Mouse (Mus musculus) cerebellum, adult 2 months (tissue): ENCODE data around the gene Tll2. TPM values are rescaled to one million over a fixed set of nuclear protein-coding genes. Genes with fewer than 3 reads are reported as not detected.
A peak's percentile ranks its signal among the peaks of the same experiment; 100 is the strongest.

ENCODE experiments used
- DNase-seq, 2 experiments: peaks; one replicate each; pipeline ENCODE4 v3.0.0; 2021
- H3K27ac ChIP-seq: fragments of 200-500 bp; 2 replicates; pipeline ENCODE4 v1.5.1; 2012; ENCODE audit warnings: low read length, control low read depth, inconsistent platforms; ENCODE audit not compliant: insufficient read depth
- H3K27me3 ChIP-seq: fragments of 200-500 bp; 2 replicates; pipeline ENCODE4 v1.6.1; 2012; ENCODE audit warnings: inconsistent platforms, mild to moderate bottlenecking, low read length, moderate library complexity; ENCODE audit not compliant: control insufficient read depth, insufficient read depth
- H3K4me1 ChIP-seq: fragments of 200-500 bp; 2 replicates; pipeline ENCODE4 v1.6.1; 2011; ENCODE audit warnings: low read length; ENCODE audit not compliant: control insufficient read depth, insufficient read depth
- H3K4me3 ChIP-seq: fragments of 200-500 bp; replicated peaks from 2 replicates; pipeline ENCODE3; 2011; ENCODE audit warnings: mild to moderate bottlenecking, low read depth, low read length, control low read depth; ENCODE audit not compliant: insufficient read depth
- CTCF ChIP-seq: fragments of 200-500 bp; IDR thresholded peaks from 2 replicates; pipeline ENCODE4 v1.5.1; 2011; ENCODE audit warnings: low read depth, mild to moderate bottlenecking, control low read depth, low read length, moderate library complexity, borderline replicate concordance; ENCODE audit not compliant: insufficient read depth
- POLR2A ChIP-seq: fragments of 200-500 bp; IDR thresholded peaks from 2 replicates; pipeline ENCODE4 v1.6.1; 2011; ENCODE audit warnings: low read length, control low read depth, borderline replicate concordance; ENCODE audit not compliant: insufficient read depth
- WGBS: fragments of 180-500 bp; shearing (Covaris S2); methylation state at CpG from one replicate; pipeline ENCODE4 v1.1.7; 2018; 5-methylcytosine and 5-hydroxymethylcytosine counted together
- polyA plus RNA-seq: library from polyadenylated mRNA; depleted of rRNA; stranded (reverse); fragments of >200 nt; gene quantifications from 2 replicates; pipeline ENCODE4 v1.2.3, GENCODE M21; 2012

Tll2 gene
- polyA plus RNA-seq, 1 experiment: 0.90 TPM

GRCm38 (mm10) chr19:41151321-41152015 is 55.2 kb downstream of the Tll2 start:
- no peaks in the 10 kb centered on the region for H3K4me1 ChIP-seq
- 67% methylated on average over 7 of the region's 7 CpGs for WGBS
- H3K27ac ChIP-seq: no peak overlapping the region
- no peak overlapping the region for H3K4me3 ChIP-seq
- TF ChIP-seq POLR2A (no peak), CTCF (no peak)
- H3K27me3 ChIP-seq: no peaks in the 10 kb centered on the region; the same call in 1 of the 2 replicates
- DNase-seq: no peak

GRCm38 (mm10) chr19:41140961-41141360 is 65.7 kb downstream of the Tll2 start:
- no peaks in the 10 kb centered on the region for H3K4me1 ChIP-seq
- 77% methylated on average over 8 of the region's 8 CpGs for WGBS
- no peak for DNase-seq
- H3K4me3 ChIP-seq: no peak overlapping the region
- no peaks in the 10 kb centered on the region for H3K27me3 ChIP-seq
- TF ChIP-seq POLR2A (no peak), CTCF (no peak)
- H3K27ac ChIP-seq: no peak overlapping the region

- Histone ChIP-seq H3K27ac (no peak overlapping the region), H3K4me3 (no peak overlapping the region), H3K27me3 (no peaks in the 10 kb centered on the region), H3K4me1 (no peaks in the 10 kb centered on the region)
- WGBS: 53% methylated on average over 4 of the region's 4 CpGs
- TF ChIP-seq CTCF: no peak
- TF ChIP-seq POLR2A: no peak
- DNase-seq: no peak
Measured at GRCm38 (mm10) chr19:41139629-41140028, 67.0 kb downstream of the Tll2 start.

DNA sequence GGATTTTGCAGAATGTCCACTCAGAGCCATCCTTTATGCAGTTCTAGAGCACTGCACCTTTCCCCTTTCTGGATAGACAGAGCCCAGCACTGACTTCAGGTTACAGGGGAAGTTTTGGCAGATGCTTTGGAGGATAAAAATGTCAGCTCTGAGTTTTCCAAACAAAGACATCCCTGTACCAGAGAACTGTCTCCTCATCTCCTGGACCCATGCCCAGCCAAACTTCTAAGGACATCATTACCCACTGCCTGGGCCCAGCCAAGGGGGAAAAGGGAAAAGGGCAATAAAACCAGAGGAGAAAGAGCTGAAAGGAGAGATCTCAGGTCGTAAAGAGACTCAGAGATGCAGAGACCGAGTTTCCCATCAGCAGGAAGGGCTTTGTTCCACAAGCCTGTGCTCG is 83.6 kb downstream of the Tll2 start:
- TF ChIP-seq POLR2A (no peak), CTCF (no peak)
- DNase-seq: no peak
- 43% methylated on average over 3 of the region's 3 CpGs for WGBS
- peaks cover 7% of the 10 kb centered on the region; the same call in 1 of the 2 replicates for H3K4me1 ChIP-seq
- H3K27ac ChIP-seq: no peak overlapping the region
- H3K4me3 ChIP-seq: no peak overlapping the region
- H3K27me3 ChIP-seq: no peaks in the 10 kb centered on the region; the same call in 1 of the 2 replicates

DNA sequence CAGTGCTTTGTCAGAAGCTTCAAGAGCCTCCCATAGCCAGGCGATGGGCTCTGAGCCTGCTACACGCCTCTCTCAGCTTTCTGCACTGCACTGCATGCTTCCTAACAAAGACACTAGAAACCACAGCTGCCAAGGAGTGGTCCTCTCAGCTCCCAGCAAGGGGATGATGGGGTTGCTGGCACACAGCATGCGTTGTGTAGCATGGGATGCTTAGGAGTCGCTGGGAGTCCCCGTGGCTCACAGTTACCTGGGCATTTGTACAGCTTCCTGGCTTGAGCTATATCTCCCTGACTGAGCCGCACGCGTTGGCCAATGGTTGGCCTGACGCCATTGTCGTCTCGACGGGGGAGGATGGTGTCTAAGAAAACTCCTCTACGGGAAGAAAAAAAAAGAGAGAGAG is 86.7 kb downstream of the Tll2 start:
- no peak overlapping the region for H3K27ac ChIP-seq
- WGBS: 10% methylated on average over 13 of the region's 13 CpGs
- H3K4me1 ChIP-seq: peaks cover 16% of the 10 kb centered on the region; the same call in 1 of the 2 replicates
- H3K4me3 ChIP-seq: no peak overlapping the region
- peaks cover 1% of the 10 kb centered on the region; the same call in 1 of the 2 replicates for H3K27me3 ChIP-seq
- no peak for TF ChIP-seq CTCF
- TF ChIP-seq POLR2A: no peak
- DNase-seq: no peak

DNA sequence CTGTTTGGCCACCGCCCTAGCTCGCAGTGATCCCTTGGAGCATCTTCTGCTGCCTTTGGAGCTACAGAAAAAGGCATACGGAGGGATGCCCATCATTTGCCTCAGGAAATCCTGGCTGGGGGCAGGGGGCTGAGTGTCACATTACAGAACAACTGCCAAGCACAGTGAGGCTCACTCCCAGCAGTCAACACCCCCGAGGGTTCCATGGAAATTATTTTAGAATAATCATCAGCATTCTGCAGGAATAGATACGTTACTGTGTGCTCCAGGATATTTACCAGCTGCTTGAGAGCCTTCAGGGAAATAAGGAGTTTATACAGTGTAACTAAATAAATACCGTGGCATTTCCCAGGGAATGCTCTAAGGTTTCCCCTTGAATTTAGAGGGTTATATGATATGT is 88.3 kb downstream of the Tll2 start:
- peaks cover 1% of the 10 kb centered on the region; the same call in 1 of the 2 replicates for H3K27me3 ChIP-seq
- peaks cover 16% of the 10 kb centered on the region; the same call in 1 of the 2 replicates for H3K4me1 ChIP-seq
- no peak for DNase-seq
- TF ChIP-seq POLR2A (no peak), CTCF (no peak)
- WGBS: 32% methylated on average over 6 of the region's 6 CpGs
- H3K27ac ChIP-seq: no peak overlapping the region
- no peak overlapping the region for H3K4me3 ChIP-seq

- H3K4me3 ChIP-seq: no peak overlapping the region
- peak; percentile 57 to 84 for DNase-seq
- no peak for TF ChIP-seq POLR2A
- no peak for TF ChIP-seq CTCF
- 6% methylated on average over 4 of the region's 4 CpGs for WGBS
- H3K27me3 ChIP-seq: peaks cover 1% of the 10 kb centered on the region; the same call in 1 of the 2 replicates
- H3K4me1 ChIP-seq: peaks cover 16% of the 10 kb centered on the region; the same call in 1 of the 2 replicates
- H3K27ac ChIP-seq: no peak overlapping the region
Measured at GRCm38 (mm10) chr19:41117334-41117733, 89.3 kb downstream of the Tll2 start.

GRCm38 (mm10) chr19:41114611-41115010 is 92.0 kb downstream of the Tll2 start:
- TF ChIP-seq POLR2A: no peak
- no peak for TF ChIP-seq CTCF
- 23% methylated on average over 5 of the region's 5 CpGs for WGBS
- H3K4me3 ChIP-seq: no peak overlapping the region
- H3K4me1 ChIP-seq: peaks cover 15% of the 10 kb centered on the region; the same call in 1 of the 2 replicates
- H3K27me3 ChIP-seq: 0 out of 2 replicates have a peak, but pooled peaks cover 1% of the 10 kb centered on the region
- no peak for DNase-seq
- H3K27ac ChIP-seq: no peak overlapping the region
